Mouse (Mus musculus): ENCODE results near the gene Ildr1. TPM values are rescaled to one million over a fixed set of nuclear protein-coding genes. Genes with fewer than 3 reads are reported as not detected.

The Ildr1 gene
- polyA plus RNA-seq, 1 experiment, result 7.1 TPM

DNA sequence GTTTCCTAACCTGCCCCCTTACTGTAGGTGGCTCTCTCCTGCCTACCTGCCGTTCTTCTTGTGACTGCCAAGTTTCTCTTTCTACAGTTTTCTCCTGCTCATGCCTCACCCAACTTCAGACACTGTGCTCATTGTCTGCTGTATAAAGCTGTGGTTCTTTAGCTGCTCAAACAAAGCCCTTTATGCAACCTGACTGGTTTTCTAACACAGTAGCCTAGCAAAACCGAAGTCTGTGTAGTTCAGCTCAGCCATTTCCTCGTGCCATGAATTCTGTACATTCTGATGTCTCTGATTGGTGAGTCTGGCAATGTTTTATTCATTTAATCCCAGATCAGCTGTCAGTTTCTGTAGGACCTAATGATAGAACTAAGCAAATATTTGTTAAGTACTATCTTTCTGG is 2.3 kb upstream of the Ildr1 start:
- no peak for TF ChIP-seq CTCF (IDR thresholded peaks at IDR 0.05; ENCODE audit: borderline replicate concordance, control insufficient read depth, extremely low read depth, insufficient read depth, low read length, poor library complexity)
- TF ChIP-seq POLR2A (IDR thresholded peaks at IDR 0.05; ENCODE audit: control insufficient read depth, extremely low read depth, insufficient read depth, low read length, poor library complexity), result no peak
- DNase-seq, result no peak
- H3K4me1 ChIP-seq (replicated peaks; ENCODE audit: control insufficient read depth, insufficient read depth, low read length), result no peaks in the 10 kb centered on the region
- H3K27ac ChIP-seq (ENCODE audit: control insufficient read depth, insufficient read depth, low read length), result no peak overlapping the region
- no peaks in the 10 kb centered on the region for H3K36me3 ChIP-seq (ENCODE audit: control insufficient read depth, insufficient read depth, low read length)
- WGBS, result 86% methylated on average over 3 of the region's 3 CpGs
- H3K27me3 ChIP-seq (ENCODE audit: control insufficient read depth, insufficient read depth, low read length), result no peaks in the 10 kb centered on the region
- H3K4me3 ChIP-seq (ENCODE audit: control insufficient read depth, insufficient read depth, low read length), result no peak overlapping the region

GRCm38 (mm10) chr16:36694798-36695290 is 1.1 kb downstream of the Ildr1 start:
- no peak overlapping the region for H3K27ac ChIP-seq (ENCODE audit: control insufficient read depth, insufficient read depth, low read length)
- DNase-seq, result no peak
- no peaks in the 10 kb centered on the region; the same call in 1 of the 2 replicates for H3K27me3 ChIP-seq (ENCODE audit: control insufficient read depth, insufficient read depth, low read length)
- WGBS, result 90% methylated on average over 9 of the region's 9 CpGs
- TF ChIP-seq POLR2A (IDR thresholded peaks at IDR 0.05; ENCODE audit: control insufficient read depth, extremely low read depth, insufficient read depth, low read length, poor library complexity), result no peak
- H3K4me1 ChIP-seq (replicated peaks; ENCODE audit: control insufficient read depth, insufficient read depth, low read length), result no peaks in the 10 kb centered on the region
- no peak overlapping the region for H3K4me3 ChIP-seq (ENCODE audit: control insufficient read depth, insufficient read depth, low read length)
- H3K36me3 ChIP-seq (ENCODE audit: control insufficient read depth, insufficient read depth, low read length), result no peaks in the 10 kb centered on the region

GRCm38 (mm10) chr16:36697331-36697730 is 3.6 kb downstream of the Ildr1 start:
- Histone ChIP-seq H3K36me3 (ENCODE audit: control insufficient read depth, insufficient read depth, low read length) (no peaks in the 10 kb centered on the region), H3K27me3 (ENCODE audit: control insufficient read depth, insufficient read depth, low read length) (no peaks in the 10 kb centered on the region; the same call in 1 of the 2 replicates), H3K4me1 (replicated peaks; ENCODE audit: control insufficient read depth, insufficient read depth, low read length) (no peaks in the 10 kb centered on the region), H3K4me3 (ENCODE audit: control insufficient read depth, insufficient read depth, low read length) (no peak overlapping the region), H3K27ac (ENCODE audit: control insufficient read depth, insufficient read depth, low read length) (no peak overlapping the region)
- 51% methylated on average over 8 of the region's 8 CpGs for WGBS
- TF ChIP-seq CTCF (IDR thresholded peaks at IDR 0.05; ENCODE audit: borderline replicate concordance, control insufficient read depth, extremely low read depth, insufficient read depth, low read length, poor library complexity) (no peak), POLR2A (IDR thresholded peaks at IDR 0.05; ENCODE audit: control insufficient read depth, extremely low read depth, insufficient read depth, low read length, poor library complexity) (no peak)
- DNase-seq, result no peak

DNA sequence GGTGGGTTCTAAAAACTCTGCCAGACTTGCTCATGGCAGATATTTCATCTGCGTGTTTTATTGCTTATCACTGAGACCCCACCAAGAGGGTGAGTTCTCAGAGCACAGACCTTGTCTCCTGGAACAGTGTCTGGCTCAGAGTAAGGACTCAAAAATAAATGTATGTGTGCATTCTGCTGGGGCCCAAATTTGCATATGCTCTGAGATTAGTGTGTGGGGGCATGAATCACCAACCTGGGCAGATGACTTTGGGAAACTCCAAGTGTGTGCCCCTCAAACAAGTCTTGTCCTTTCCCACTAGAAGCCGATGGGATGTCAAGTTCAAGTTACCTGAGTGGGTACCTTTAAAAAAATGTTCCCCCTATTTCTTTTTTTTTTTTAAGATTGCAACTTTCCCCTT is 6.7 kb downstream of the Ildr1 start:
- DNase-seq, result no peak
- Histone ChIP-seq H3K27me3 (ENCODE audit: control insufficient read depth, insufficient read depth, low read length) (no peaks in the 10 kb centered on the region; the same call in 1 of the 2 replicates), H3K36me3 (ENCODE audit: control insufficient read depth, insufficient read depth, low read length) (no peaks in the 10 kb centered on the region), H3K4me3 (ENCODE audit: control insufficient read depth, insufficient read depth, low read length) (no peak overlapping the region), H3K27ac (ENCODE audit: control insufficient read depth, insufficient read depth, low read length) (no peak overlapping the region), H3K4me1 (replicated peaks; ENCODE audit: control insufficient read depth, insufficient read depth, low read length) (no peaks in the 10 kb centered on the region)
- WGBS, result 92% methylated on average over 2 of the region's 2 CpGs
- TF ChIP-seq CTCF (IDR thresholded peaks at IDR 0.05; ENCODE audit: borderline replicate concordance, control insufficient read depth, extremely low read depth, insufficient read depth, low read length, poor library complexity), result no peak
- no peak for TF ChIP-seq POLR2A (IDR thresholded peaks at IDR 0.05; ENCODE audit: control insufficient read depth, extremely low read depth, insufficient read depth, low read length, poor library complexity)

DNA sequence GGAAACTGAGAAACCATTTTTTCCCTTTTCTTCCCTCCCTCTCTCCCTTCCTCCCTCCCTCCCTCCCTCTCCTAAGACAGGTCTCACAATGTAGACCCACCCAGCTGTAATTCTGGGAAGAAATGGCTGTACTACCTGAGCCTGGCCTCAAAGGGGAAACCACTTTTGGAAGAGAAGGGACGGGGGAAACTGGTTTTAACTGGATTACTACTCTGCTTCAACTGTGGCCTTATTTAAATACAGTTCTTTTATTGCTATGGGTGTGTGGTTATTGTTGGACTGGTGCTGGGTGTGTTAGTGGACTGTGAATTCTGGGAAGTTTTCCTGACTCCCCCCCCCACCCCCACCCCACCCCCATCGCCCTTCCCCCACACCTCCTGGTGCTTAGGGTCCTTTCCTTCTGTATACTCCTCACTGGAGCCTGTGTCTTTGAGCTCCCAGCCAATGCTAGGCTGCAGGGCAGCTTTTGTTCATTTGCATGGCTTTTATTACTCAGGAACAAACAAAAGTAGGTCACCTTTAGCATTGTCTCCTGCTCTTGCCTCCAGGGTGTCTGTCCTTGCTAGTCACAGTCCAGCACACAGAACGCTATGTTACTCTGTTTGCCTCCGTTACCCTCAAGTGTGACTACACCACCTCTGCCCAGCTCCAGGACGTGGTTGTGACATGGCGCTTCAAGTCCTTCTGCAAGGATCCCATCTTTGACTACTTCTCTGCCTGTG is 14.1 kb downstream of the Ildr1 start:
- WGBS, result 81% methylated on average over 6 of the region's 6 CpGs
- TF ChIP-seq CTCF (IDR thresholded peaks at IDR 0.05; ENCODE audit: borderline replicate concordance, control insufficient read depth, extremely low read depth, insufficient read depth, low read length, poor library complexity) (no peak), POLR2A (IDR thresholded peaks at IDR 0.05; ENCODE audit: control insufficient read depth, extremely low read depth, insufficient read depth, low read length, poor library complexity) (no peak)
- no peak for DNase-seq
- Histone ChIP-seq H3K36me3 (ENCODE audit: control insufficient read depth, insufficient read depth, low read length) (no peaks in the 10 kb centered on the region), H3K4me3 (ENCODE audit: control insufficient read depth, insufficient read depth, low read length) (no peak overlapping the region), H3K4me1 (replicated peaks; ENCODE audit: control insufficient read depth, insufficient read depth, low read length) (peaks cover 3% of the 10 kb centered on the region; the same call in 1 of the 2 replicates), H3K27ac (ENCODE audit: control insufficient read depth, insufficient read depth, low read length) (no peak overlapping the region), H3K27me3 (ENCODE audit: control insufficient read depth, insufficient read depth, low read length) (no peaks in the 10 kb centered on the region)

- no peak overlapping the region for H3K4me3 ChIP-seq (ENCODE audit: control insufficient read depth, insufficient read depth, low read length)
- no peak for DNase-seq
- 14% methylated on average over 7 of the region's 7 CpGs for WGBS
- H3K4me1 ChIP-seq (replicated peaks; ENCODE audit: control insufficient read depth, insufficient read depth, low read length), result peaks cover 3% of the 10 kb centered on the region; the same call in 1 of the 2 replicates
- H3K27me3 ChIP-seq (ENCODE audit: control insufficient read depth, insufficient read depth, low read length), result no peaks in the 10 kb centered on the region
- H3K36me3 ChIP-seq (ENCODE audit: control insufficient read depth, insufficient read depth, low read length), result no peaks in the 10 kb centered on the region
- no peak for TF ChIP-seq POLR2A (IDR thresholded peaks at IDR 0.05; ENCODE audit: control insufficient read depth, extremely low read depth, insufficient read depth, low read length, poor library complexity)
- TF ChIP-seq CTCF (IDR thresholded peaks at IDR 0.05; ENCODE audit: borderline replicate concordance, control insufficient read depth, extremely low read depth, insufficient read depth, low read length, poor library complexity), result no peak
- no peak overlapping the region for H3K27ac ChIP-seq (ENCODE audit: control insufficient read depth, insufficient read depth, low read length)
These were observed 15.0 kb downstream of the Ildr1 start for GRCm38 (mm10) chr16:36708751-36709150.

All from thymus, adult 2 months (tissue).